Mouse (Mus musculus): ENCODE data around the gene Eml4.
A peak's percentile ranks its signal among the peaks of the same experiment; 100 is the strongest.

The Eml4 gene

DNA sequence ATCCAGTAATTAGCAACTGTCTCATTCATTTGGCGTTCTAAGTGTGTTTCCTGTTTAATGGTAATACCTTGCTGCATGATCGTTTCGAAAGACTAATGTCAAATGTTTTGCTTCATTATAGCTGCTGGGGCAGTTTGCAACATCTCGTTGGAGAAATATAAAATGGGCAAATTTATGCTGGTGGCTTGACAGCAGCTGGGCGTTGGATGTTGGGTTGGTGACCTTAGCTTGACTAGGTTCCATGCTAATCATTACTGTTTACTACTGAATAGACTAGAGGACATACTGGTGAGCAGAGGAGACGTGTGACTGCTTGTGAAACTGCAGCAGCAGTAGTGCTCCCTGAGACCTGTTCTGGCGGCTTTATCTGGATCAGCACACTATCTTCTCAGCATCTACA, 6.5 kb upstream of the Eml4 start:
- no peak for DNase-seq

DNA sequence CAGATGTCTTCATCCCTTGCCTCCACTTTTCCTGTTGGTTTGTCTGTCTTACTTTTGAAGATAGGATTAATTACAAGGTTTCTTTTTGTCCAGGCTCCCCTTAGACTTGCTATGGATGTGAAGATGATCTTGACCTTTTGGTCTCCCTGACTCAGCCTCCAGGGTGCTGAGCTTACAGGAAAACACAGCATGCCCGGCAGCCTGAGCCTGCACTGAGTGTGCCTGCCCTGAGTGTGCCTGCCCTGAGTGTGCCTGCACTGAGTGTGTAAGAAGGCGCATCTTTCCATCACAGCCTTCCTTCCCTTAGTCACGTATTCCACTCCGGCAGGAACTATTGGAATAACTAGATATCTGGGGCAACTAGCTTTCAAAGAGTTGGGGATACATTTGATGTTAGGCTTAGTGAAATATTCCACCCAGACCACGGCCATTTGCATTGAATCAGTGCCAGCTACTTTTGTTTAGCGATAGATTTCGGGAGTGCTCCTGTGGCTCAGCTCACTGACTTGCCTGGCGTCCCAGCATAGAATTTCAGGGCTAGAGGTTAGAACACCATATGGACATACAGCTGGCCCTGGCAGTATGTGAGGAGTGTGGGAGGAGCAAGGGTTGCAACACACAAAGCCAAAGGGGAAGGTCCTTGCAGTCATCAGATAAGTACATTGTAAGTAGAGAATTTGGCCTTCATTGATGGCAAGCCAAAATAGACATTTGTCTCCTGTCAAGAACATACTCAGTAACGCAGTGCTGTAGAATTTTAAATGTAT, 2.5 kb upstream of the Eml4 start:
- no peak for DNase-seq

DNA sequence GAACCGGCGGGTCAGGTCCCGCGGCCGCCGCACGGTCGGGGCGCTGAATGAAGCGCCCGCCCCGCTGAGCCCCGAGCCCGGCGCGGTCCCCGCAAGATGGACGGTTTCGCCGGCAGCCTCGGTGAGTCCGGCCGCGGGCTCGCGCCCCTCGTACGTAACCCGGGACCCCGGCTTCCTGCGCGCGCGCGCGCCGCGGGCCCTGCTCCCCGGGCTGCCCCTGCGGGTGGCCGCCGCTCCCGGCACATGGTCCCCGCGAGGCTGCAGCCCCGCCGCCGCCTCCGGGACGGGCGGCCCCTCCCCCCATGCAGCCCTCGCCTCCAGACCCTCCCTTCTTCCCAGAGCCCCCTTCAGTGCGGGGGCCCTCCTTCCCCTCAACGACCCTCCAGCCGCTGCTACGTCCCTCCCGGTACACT, 394 bp downstream of the Eml4 start:
- peak; percentile 43 for DNase-seq

DNA sequence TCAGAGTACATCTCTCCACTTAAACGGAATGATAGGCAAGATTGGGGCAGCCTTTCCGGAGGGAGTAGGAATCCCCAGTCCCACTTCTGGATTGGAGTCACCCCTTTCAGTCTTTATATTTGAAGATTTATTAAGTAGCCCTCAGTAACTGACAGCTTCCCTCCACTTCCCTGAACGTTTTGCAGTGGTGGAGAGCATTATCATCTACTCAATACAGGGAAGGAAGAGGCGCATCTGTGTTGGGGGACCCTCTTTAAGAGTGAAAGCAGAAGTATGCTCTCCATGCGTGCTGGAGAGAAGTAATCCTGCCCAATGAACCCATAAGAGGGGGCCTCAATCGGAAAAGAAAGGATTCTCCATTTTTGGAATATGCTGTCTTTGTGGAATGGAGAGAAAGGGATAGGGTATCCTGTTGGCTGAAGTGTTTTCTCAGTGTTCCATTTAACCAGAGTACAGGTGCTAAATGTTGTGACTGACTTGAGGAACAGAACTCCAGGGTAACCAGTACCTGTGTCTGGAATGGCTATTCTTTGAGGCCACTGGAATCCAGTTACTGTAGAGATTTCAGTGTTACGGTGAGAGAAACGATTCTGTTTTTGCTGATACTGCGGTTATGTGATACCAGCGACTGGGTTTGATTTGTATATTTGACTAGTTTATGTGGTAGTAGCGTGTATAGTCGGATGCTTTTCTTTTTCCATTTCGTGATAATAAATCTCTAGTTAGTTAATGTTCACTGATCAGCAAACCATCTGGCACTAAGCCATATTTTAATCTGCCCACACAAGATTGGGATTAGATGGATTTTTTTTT, 1.1 kb downstream of the Eml4 start:
- DNase-seq, result no peak

GRCm38 (mm10) chr17:83352456-83352855, 1.7 kb downstream of the Eml4 start:
- DNase-seq, result no peak

- no peak for DNase-seq
These were observed 2.3 kb downstream of the Eml4 start for GRCm38 (mm10) chr17:83353011-83353410.

GRCm38 (mm10) chr17:83353460-83353859, 2.7 kb downstream of the Eml4 start:
- no peak for DNase-seq

- DNase-seq, result no peak
These were observed 4.8 kb downstream of the Eml4 start for GRCm38 (mm10) chr17:83355481-83355880.

GRCm38 (mm10) chr17:83359934-83360333, 9.2 kb downstream of the Eml4 start:
- DNase-seq, result no peak

DNA sequence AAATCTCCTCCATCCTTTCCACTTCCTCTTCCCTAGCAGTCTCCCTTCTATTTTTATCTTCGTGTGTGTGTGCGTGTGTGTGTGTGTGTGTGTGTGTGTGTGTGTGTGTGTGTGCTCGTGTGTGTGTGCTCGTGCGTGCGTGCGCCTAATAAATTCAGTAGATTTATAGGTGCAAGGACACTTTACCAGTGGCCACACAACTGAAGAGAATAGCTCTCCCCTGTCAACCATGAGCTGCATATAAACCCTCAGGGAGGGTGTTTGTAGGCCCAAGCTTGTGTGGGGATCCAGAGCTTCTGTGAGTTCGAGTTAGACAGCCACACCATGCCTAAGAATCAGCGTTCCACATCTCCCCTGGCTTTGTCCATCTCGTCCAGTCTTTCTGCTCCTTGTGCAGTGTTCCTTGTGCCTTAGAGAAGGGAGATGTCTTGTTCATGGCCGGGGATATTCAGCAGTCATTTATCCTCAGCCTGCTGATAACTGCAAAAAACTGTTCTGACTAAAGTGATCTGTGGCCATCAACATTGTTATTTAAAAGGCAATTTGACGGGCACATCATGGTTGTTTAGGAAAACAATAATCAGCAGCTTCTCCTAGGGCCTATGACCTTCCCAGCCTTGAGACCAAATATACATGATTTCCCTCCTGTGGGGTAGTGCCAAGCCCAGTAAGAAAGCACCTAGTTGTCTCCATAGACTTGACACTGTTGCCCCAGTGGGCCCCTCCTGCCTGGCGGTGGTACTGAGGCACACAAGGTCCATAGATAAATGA, 10.2 kb downstream of the Eml4 start:
- DNase-seq, result no peak

GRCm38 (mm10) chr17:83363081-83363480, 12.3 kb downstream of the Eml4 start:
- no peak for DNase-seq

GRCm38 (mm10) chr17:83364296-83364695, 13.6 kb downstream of the Eml4 start:
- no peak for DNase-seq

DNA sequence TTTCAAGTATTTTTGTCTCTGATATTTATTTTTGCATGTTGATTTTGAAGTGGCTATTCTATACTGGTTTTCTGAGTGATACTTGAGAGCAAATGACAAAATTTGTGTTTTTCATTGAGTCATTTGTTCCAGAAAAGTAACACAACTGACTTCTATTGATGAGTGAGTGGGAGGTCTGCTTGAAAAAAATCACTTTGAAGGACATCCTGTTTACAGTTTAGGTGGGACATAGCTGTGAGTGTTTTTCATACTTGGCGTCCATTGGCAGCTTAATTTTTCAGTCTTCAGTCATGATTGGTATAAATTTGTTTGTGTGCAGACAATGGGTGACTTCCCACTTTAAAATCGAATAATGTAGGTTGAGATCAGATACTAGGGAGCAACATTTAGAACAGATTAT, 14.4 kb downstream of the Eml4 start:
- no peak for DNase-seq

DNA sequence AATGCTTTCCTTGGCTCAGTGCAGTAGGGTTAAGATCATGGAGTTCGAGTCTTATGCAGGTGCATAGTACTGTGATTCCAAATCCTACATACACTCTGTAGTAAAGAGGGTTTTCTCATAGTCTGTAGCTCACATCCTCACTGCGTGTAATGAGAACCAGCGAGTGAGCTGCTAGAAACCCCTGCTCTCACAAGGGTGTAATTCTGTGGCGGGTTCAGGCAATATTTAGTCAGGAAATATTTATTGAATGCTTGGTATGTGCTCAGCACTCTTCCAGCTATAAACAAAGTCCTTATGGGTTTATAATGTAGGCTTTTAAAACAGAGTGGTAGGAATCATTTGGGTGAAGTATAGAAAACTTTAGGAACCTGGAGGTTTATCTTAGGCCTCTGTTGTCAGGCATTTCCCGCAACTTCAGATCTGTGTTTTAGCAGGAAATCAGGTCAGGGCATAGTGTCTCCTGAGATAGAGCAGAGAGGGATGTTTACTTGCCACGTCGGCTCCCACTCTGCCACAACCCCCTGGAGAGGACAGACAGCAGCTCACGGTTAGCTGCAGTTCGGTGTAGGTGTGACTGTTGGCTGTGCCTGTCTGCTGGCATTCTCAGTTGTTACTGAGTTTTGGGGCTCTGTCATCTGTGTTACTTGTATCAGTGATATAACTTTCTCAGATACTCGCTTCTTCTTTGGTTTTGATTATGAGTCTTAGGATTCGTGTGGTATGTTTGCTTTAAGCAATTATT, 15.1 kb downstream of the Eml4 start:
- DNase-seq, result no peak

GRCm38 (mm10) chr17:83367387-83367786, 16.7 kb downstream of the Eml4 start:
- no peak for DNase-seq

DNA sequence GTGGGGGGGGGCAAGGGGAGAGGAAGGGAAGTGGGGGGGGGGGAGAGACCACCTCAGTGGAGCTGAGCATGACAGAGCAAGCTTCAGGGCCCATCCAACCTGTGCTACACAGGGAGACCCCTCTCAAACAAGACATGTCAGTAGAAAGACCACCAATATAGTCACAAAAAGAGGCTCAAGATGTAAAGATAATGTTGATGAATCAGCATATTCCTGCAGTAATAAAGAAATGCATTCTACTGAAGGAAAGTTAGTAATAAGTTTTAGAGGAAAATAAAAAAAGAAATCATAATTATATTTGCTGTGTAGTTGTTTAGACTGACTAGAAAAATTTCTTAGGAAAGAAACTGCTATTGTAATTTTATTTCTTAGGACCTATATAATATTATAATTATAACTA, 23.4 kb downstream of the Eml4 start:
- no peak for DNase-seq

DNA sequence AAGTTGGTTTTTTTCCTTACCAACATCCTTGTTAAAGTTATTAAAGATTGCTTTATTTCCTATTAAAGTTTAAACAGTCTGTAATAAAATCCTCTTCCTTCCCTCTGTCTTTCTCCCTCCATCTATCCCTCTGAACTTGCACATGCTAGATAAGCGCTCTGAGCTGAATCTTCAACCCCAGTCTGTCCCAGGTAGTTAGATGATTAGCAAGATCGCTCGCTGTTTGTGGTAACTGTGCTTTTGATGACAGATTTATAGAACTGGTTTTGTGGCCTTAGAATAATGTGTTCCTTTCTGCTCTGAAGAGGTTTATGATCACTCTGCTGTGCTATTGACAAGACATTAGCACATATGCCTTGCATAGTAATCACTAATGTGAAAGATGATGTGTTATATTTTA, 25.1 kb downstream of the Eml4 start:
- DNase-seq, result no peak

DNA sequence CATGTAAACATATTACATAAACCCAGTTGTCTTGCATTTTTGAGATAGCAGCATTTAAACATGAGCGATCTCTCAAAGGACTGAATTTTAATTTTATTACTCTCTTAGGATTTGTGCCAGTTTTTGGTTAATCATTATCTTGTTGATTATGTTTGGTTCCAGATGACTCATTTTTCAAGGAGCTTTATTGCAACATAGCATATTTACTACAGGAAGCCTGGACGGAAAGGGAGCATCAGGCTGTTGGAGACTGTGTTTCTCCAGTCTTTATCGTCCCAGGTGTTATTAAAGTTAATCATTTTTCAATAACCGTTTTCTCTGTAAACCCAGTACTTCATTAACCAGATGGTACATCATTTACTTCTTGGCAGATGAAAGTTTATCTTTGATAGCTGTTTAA, 26.1 kb downstream of the Eml4 start:
- DNase-seq, result no peak

DNA sequence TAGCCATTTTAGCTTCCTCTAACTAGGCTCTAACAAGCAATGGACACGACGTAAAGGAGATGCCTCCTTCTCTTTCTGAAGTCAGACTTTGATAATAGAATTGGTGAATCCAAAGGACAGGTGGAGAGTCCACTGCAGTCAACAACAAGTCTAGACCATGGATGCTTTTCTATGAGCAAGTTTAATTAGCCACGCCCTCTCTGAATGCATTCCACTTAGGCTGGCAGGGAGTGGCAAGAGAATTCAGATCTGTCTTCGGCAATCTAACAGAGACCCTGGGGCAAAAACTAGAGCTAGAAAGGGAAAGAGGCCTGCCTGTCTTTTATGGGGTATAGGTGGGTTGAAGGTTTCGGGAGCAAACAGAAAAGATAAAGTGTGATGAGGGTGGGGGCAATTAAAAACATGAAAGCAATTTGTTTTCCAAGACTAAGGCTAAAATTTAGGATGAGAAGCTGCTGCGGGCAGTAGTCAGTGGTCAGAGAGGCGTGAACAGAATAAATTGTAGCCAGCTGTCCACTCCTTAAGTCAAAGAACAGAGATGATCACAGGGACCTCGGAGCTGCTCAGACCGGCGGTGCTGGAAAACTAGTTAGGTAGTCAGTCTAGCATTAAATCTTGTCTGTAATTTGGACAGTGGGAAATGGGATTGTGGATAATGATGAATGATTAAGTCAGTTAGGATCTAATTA, 27.2 kb downstream of the Eml4 start:
- DNase-seq, result no peak

- no peak for DNase-seq
These were observed 27.7 kb downstream of the Eml4 start for GRCm38 (mm10) chr17:83378444-83378762.

GRCm38 (mm10) chr17:83379366-83379765, 28.6 kb downstream of the Eml4 start:
- DNase-seq, result no peak

DNA sequence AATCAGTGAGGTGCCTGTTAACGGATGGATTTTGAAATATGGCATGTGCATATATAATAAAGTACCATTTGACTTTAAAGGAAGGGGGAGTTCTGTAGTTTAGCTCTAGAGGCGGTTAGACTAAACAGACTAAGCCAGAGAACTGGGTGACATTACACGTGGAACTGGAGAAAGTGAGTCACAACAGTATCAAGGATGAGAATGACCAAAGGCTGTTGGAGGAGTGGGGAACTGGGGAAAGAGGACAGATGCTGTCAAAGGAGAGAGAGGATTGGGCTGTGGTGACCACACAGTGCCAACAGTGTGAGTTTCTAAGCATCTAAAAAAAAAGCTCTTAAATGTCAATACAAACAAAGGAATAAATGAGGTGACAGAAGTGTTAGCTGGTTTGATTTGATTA, 29.1 kb downstream of the Eml4 start:
- DNase-seq, result no peak

All from right cerebral cortex, postnatal 4 days (tissue).